Mouse (Mus musculus) ES-Bruce4 (cell line): ENCODE measurements around the gene Dnah11.

ENCODE experiments used
- CTCF ChIP-seq: IDR thresholded peaks from one replicate; pipeline ENCODE4 v1.8.1; 2011; ENCODE audit warnings: low read depth, low read length
- EP300 ChIP-seq: IDR thresholded peaks from 2 replicates; pipeline ENCODE4 v1.6.1; 2011; ENCODE audit warnings: low read depth, low read length; ENCODE audit not compliant: insufficient read depth
- POLR2A ChIP-seq: IDR thresholded peaks from one replicate; pipeline ENCODE4 v1.8.1; 2011; ENCODE audit warnings: low read length; ENCODE audit not compliant: insufficient read depth

- TF ChIP-seq CTCF (no peak), POLR2A (no peak), EP300 (no peak)
Observed at GRCm38 (mm10) chr12:118112599-118112998, 86.2 kb downstream of the Dnah11 start.
